Mouse (Mus musculus): ENCODE measurements around the gene Ptprd. TPM values are rescaled to one million over a fixed set of nuclear protein-coding genes. Genes with fewer than 3 reads are reported as not detected.

The Ptprd gene
- polyA plus RNA-seq, 1 experiment from 2014 or later, result 14.3 TPM

DNA sequence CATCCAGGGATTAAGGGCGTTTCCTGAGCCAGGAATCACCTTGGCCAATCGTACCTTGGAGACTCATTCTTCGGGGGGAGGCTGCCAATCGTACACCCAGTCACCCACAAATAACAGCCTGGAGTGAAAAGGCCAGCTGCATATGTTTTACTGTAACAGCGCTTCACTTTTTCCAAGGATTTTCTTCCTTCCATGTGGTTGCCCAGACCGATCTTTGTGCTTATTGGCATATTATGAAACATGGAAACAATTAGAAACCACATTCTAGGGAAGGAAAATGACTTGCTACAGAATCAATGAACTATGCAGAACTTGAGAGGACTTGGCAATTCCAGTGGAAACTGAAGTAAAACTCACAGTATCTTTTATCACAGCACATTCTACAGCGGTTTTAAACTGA is 2218.7 kb downstream of the Ptprd start:
- no peaks in the 10 kb centered on the region for H3K27me3 ChIP-seq (replicated peaks)
- no peaks in the 10 kb centered on the region for H3K4me1 ChIP-seq (replicated peaks)
- no peak for ATAC-seq (ENCODE audit: insufficient number of reproducible peaks, low FRiP score)
- 84% methylated on average over 7 of the region's 7 CpGs for WGBS
- H3K9me3 ChIP-seq (replicated peaks), result no peaks in the 10 kb centered on the region
- H3K4me2 ChIP-seq, result no peak overlapping the region
- no peak overlapping the region for H3K9ac ChIP-seq
- H3K4me3 ChIP-seq, result no peak overlapping the region
- no peak overlapping the region for H3K27ac ChIP-seq (ENCODE audit: poor library complexity, severe bottlenecking)
- H3K36me3 ChIP-seq, result no peaks in the 10 kb centered on the region

DNA sequence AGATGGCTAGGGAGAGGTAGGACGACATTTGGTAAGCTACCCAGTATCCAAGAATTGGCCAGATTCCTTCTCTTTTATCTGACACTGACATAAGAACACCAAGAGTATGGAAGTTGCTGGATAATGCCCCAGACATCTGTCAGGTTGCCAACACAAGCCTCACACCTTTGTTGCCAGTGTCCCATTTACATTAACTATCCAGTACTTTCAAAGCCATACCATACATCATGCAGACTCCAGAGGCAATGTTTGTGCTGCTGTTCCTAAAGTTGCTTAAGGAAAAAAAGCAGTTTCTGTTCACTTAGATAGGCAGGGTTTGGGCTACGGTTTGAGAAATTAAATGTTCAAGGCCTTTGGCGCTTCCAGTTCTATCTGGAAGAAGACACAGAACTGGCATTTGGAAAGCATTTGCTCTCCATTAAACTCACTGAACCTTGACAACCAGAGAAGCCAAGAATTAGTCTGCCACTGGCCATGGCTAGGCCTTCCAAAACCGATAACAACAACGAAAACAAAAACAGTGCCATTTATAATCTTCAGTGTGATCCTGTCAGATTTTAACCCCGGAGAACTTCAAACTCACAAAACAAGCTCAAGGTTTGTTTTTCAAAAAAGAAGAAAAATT is 2220.0 kb downstream of the Ptprd start:
- H3K4me2 ChIP-seq, result no peak overlapping the region
- no peak overlapping the region for H3K4me3 ChIP-seq
- H3K9ac ChIP-seq, result no peak overlapping the region
- no peaks in the 10 kb centered on the region for H3K27me3 ChIP-seq (replicated peaks)
- WGBS, result 82% methylated on average over 6 of the region's 6 CpGs
- ATAC-seq (ENCODE audit: insufficient number of reproducible peaks, low FRiP score), result no peak
- no peaks in the 10 kb centered on the region for H3K36me3 ChIP-seq
- no peaks in the 10 kb centered on the region for H3K9me3 ChIP-seq (replicated peaks)
- no peaks in the 10 kb centered on the region for H3K4me1 ChIP-seq (replicated peaks)
- H3K27ac ChIP-seq (ENCODE audit: poor library complexity, severe bottlenecking), result no peak overlapping the region

DNA sequence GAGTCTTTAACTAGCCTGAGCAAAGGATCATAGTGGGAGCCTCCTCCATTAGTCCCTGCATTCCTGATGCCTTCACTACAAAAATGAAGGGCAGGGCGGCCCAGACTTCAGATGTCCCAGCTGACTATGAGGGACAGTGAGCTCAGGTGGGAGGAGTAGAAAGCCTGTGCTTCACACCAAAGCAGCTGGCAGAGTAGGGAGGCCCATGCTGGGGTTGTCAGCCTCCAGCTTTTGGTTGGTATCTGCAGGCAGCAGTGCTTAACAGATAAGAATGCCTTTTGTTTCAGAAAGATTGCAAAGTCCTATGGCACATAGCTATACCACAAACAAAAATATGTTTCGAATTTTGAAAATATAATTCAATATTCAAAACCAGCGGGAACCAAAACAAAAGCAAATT is 2237.0 kb downstream of the Ptprd start:
- no peak overlapping the region for H3K4me2 ChIP-seq
- H3K9me3 ChIP-seq (replicated peaks), result no peaks in the 10 kb centered on the region
- H3K4me3 ChIP-seq, result no peak overlapping the region
- no peaks in the 10 kb centered on the region for H3K27me3 ChIP-seq (replicated peaks)
- ATAC-seq (ENCODE audit: insufficient number of reproducible peaks, low FRiP score), result no peak
- H3K4me1 ChIP-seq (replicated peaks), result peaks cover 6% of the 10 kb centered on the region
- 58% methylated on average over 3 of the region's 3 CpGs for WGBS
- no peak overlapping the region for H3K9ac ChIP-seq
- no peak overlapping the region for H3K27ac ChIP-seq (ENCODE audit: poor library complexity, severe bottlenecking)
- H3K36me3 ChIP-seq, result peaks cover 4% of the 10 kb centered on the region; the same call in 1 of the 2 replicates

DNA sequence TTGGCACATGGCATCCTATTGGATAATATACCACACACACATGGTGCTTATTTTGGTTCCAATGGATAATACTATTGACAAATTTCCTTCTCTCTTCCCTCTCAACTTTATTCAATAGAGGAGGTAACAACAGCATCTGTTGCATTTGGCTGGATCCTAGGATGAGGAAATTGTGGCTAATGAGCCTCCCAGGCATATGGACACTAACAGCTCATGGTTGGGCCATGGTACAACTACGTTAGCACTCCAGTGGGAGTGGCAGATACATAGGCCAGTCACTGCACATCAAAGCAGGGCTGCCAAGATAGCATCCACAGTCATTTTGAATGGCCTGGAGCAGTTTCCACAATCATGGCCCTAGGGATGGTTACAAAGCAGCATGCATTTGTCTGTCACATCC is 2238.4 kb downstream of the Ptprd start:
- 88% methylated on average over 1 of the region's 1 CpGs for WGBS
- no peak overlapping the region for H3K4me2 ChIP-seq
- H3K27ac ChIP-seq (ENCODE audit: poor library complexity, severe bottlenecking), result no peak overlapping the region
- no peaks in the 10 kb centered on the region for H3K27me3 ChIP-seq (replicated peaks)
- H3K4me3 ChIP-seq, result no peak overlapping the region
- peaks cover 6% of the 10 kb centered on the region for H3K4me1 ChIP-seq (replicated peaks)
- peaks cover 4% of the 10 kb centered on the region; the same call in 1 of the 2 replicates for H3K36me3 ChIP-seq
- ATAC-seq (ENCODE audit: insufficient number of reproducible peaks, low FRiP score), result no peak
- no peak overlapping the region for H3K9ac ChIP-seq
- H3K9me3 ChIP-seq (replicated peaks), result no peaks in the 10 kb centered on the region

DNA sequence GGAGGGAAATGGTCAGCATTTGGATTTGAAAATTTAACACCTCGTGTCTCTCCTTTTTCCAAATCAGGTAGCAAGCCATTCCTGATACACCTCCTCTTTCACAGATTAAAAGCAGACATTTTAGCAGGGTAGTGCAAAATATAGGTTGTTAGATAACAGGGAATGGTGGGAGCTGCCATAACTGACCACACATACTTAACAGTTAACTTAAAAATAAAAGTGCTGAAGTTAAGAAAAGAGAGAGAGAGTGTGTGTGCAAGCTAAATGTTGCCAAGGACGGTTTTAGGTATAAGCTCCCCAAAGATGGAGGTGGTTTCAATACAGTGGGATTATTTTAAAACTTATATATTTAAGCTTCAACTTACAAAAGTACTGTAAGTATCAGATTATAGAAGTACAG is 2241.8 kb downstream of the Ptprd start:
- 77% methylated on average over 2 of the region's 2 CpGs for WGBS
- H3K36me3 ChIP-seq, result peaks cover 4% of the 10 kb centered on the region; the same call in 1 of the 2 replicates
- ATAC-seq (ENCODE audit: insufficient number of reproducible peaks, low FRiP score), result no peak
- no peak overlapping the region for H3K9ac ChIP-seq
- H3K4me2 ChIP-seq, result no peak overlapping the region
- H3K4me3 ChIP-seq, result no peak overlapping the region
- no peaks in the 10 kb centered on the region for H3K27me3 ChIP-seq (replicated peaks)
- peaks cover 6% of the 10 kb centered on the region for H3K4me1 ChIP-seq (replicated peaks)
- no peaks in the 10 kb centered on the region for H3K9me3 ChIP-seq (replicated peaks)
- no peak overlapping the region for H3K27ac ChIP-seq (ENCODE audit: poor library complexity, severe bottlenecking)

DNA sequence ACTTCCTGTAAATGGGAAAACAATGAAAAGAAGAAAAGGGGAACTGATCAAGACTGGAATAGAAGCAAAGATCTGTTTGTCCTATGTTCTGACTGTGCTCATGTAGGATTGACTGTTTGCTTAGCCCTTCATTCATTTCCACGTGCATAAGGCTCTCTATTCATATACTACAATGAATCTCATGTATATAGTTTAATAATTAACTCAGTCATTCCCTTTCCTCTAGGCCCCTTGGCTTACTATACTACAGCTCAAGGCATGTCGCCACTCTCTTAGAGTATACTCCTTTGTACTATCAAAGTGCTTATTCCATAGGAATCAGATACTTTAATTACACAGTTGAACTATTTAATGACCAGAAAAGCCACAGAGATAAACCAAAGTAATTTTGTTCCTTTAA is 2243.1 kb downstream of the Ptprd start:
- Histone ChIP-seq H3K9ac (no peak overlapping the region), H3K9me3 (replicated peaks) (no peaks in the 10 kb centered on the region), H3K4me1 (replicated peaks) (no peaks in the 10 kb centered on the region), H3K4me2 (no peak overlapping the region), H3K4me3 (no peak overlapping the region), H3K36me3 (peaks cover 4% of the 10 kb centered on the region; the same call in 1 of the 2 replicates), H3K27ac (ENCODE audit: poor library complexity, severe bottlenecking) (no peak overlapping the region), H3K27me3 (replicated peaks) (no peaks in the 10 kb centered on the region)
- 86% methylated on average over 2 of the region's 2 CpGs for WGBS
- no peak for ATAC-seq (ENCODE audit: insufficient number of reproducible peaks, low FRiP score)

DNA sequence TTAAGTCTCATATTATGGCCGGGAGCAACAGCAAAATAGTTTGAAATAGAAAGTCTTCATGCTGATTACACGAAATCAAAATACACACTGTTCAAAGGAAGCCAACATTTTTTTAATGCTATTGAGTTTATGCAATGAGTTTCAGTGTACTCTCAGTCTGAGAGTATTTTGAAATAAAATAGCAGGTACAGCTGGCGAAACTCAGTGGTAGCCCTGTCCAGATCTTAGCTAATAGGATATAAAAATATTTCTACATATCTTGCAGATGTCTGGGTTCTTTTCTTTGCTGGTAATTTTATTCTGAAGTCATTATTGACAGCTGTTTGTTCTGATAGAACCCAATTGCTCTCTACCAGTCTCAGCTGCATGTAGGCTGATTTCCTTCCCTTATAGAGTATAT is 2246.0 kb downstream of the Ptprd start:
- H3K9ac ChIP-seq, result no peak overlapping the region
- no peak overlapping the region for H3K4me2 ChIP-seq
- H3K27me3 ChIP-seq (replicated peaks), result no peaks in the 10 kb centered on the region
- no peak overlapping the region for H3K4me3 ChIP-seq
- WGBS, result 57% methylated on average over 3 of the region's 3 CpGs
- no peak overlapping the region for H3K27ac ChIP-seq (ENCODE audit: poor library complexity, severe bottlenecking)
- no peaks in the 10 kb centered on the region for H3K36me3 ChIP-seq
- ATAC-seq (ENCODE audit: insufficient number of reproducible peaks, low FRiP score), result no peak
- 0 out of 2 replicates have a peak, but pooled peaks cover 6% of the 10 kb centered on the region for H3K4me1 ChIP-seq (replicated peaks)
- no peaks in the 10 kb centered on the region for H3K9me3 ChIP-seq (replicated peaks)

DNA sequence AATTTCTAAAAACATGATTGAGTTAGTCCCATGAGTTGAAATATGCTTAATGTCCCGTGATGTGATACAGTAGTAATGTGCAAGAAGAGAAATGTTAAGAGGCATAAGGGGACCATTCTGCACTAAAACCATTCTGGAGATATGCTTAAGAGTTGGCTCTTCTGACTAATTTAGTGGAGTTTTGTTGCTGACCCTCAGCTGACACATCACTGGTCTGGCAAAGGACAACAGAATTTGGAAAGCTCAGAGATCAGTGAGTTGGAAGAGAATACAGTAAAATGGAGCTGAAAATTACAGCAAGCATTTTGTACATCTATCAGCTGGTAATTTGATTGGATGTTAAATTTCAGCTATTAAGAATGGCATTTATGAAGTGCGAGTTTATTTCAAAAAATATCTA is 2248.8 kb downstream of the Ptprd start:
- H3K9ac ChIP-seq, result no peak overlapping the region
- H3K27ac ChIP-seq (ENCODE audit: poor library complexity, severe bottlenecking), result no peak overlapping the region
- H3K27me3 ChIP-seq (replicated peaks), result no peaks in the 10 kb centered on the region
- H3K4me1 ChIP-seq (replicated peaks), result 0 out of 2 replicates have a peak, but pooled peaks cover 6% of the 10 kb centered on the region
- H3K4me2 ChIP-seq, result no peak overlapping the region
- no peak overlapping the region for H3K4me3 ChIP-seq
- H3K36me3 ChIP-seq, result no peaks in the 10 kb centered on the region
- no peaks in the 10 kb centered on the region for H3K9me3 ChIP-seq (replicated peaks)
- WGBS, result 68% methylated on average over 2 of the region's 2 CpGs
- no peak for ATAC-seq (ENCODE audit: insufficient number of reproducible peaks, low FRiP score)

DNA sequence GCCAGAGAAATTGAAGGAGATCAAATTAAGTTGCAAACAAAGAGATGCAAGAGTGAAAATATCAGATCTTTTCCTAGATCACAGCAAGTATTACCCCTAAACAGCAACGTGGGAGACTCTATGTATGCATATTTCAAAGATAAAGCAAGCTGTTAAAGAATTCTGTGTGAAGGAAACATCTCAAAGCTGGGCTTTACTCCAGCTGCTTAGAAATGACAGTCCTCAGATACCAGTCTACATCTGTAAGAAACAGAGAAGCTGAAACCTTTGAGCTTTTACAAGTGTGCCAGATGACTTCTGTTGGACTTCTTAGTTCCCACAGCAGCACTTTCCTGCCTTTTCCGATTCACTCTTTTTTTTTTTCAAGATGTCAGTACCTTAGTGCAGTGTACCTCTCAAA is 2249.9 kb downstream of the Ptprd start:
- Histone ChIP-seq H3K4me1 (replicated peaks) (0 out of 2 replicates have a peak, but pooled peaks cover 6% of the 10 kb centered on the region), H3K9ac (no peak overlapping the region), H3K27me3 (replicated peaks) (no peaks in the 10 kb centered on the region), H3K27ac (ENCODE audit: poor library complexity, severe bottlenecking) (no peak overlapping the region), H3K9me3 (replicated peaks) (no peaks in the 10 kb centered on the region), H3K4me3 (no peak overlapping the region), H3K36me3 (no peaks in the 10 kb centered on the region), H3K4me2 (no peak overlapping the region)
- ATAC-seq (ENCODE audit: insufficient number of reproducible peaks, low FRiP score), result no peak
- 19% methylated on average over 2 of the region's 2 CpGs for WGBS

DNA sequence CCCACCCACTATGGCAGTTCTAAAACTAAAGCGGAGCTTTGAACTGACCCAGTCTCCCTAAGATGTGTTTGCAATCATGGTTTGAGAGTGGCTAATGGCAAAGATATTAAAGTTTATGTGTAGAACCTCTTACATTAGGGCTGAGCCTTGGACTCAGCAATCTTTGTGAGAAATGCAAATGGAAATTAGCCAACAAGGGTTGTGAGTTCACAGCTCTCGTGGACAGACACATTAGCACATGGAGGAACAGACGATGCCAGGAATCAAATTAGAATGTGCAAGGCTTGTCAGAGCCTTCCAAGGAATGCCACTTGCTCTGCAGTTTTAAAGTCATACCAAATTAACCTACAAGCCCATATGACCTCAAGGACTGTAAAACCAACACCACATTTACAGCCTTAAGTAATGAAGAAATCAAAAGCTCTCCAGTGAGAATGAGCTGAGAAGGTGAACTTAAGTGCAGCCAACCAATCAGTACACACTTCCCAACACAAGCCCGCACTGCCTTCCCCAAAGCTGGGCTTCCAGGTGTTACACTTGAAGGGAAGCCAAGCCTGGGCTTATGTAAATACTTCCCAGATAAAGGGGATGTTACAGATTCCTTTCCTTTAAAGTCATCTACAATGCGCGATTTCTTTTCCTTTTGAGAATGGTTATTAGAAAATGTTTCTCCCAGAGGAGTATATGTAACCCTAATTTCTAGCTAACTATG is 2258.3 kb downstream of the Ptprd start:
- H3K9me3 ChIP-seq (replicated peaks), result no peaks in the 10 kb centered on the region
- H3K27me3 ChIP-seq (replicated peaks), result no peaks in the 10 kb centered on the region
- no peak overlapping the region for H3K4me3 ChIP-seq
- H3K27ac ChIP-seq (ENCODE audit: poor library complexity, severe bottlenecking), result no peak overlapping the region
- H3K9ac ChIP-seq, result no peak overlapping the region
- H3K4me2 ChIP-seq, result no peak overlapping the region
- WGBS, result 53% methylated on average over 6 of the region's 6 CpGs
- no peak for ATAC-seq (ENCODE audit: insufficient number of reproducible peaks, low FRiP score)
- peaks cover 6% of the 10 kb centered on the region; the same call in 1 of the 2 replicates for H3K4me1 ChIP-seq (replicated peaks)
- no peaks in the 10 kb centered on the region for H3K36me3 ChIP-seq

DNA sequence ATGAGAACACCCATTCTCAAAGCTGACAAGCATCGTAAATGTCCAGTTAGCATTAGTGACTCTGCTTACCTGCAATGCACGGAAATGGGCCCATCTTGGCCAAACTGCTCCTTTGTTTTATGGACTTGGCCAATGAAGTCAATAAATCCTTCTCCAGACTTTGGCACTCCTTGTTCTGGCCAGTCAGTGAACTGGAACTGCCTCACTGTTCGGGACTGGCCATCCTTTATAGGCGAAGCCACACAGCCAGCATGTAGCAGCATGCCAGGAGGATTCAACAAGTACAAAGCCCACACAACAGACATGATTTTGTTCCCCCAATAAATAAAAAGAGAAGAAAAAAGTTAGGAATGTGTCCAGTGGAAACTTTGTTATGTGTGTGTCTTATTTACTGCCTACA is 2261.2 kb downstream of the Ptprd start:
- Histone ChIP-seq H3K4me1 (replicated peaks) (peaks cover 6% of the 10 kb centered on the region; the same call in 1 of the 2 replicates), H3K9me3 (replicated peaks) (no peaks in the 10 kb centered on the region), H3K4me3 (no peak overlapping the region), H3K27ac (ENCODE audit: poor library complexity, severe bottlenecking) (no peak overlapping the region), H3K36me3 (peaks cover 1% of the 10 kb centered on the region; the same call in 1 of the 2 replicates), H3K27me3 (replicated peaks) (no peaks in the 10 kb centered on the region), H3K9ac (no peak overlapping the region), H3K4me2 (no peak overlapping the region)
- 86% methylated on average over 4 of the region's 4 CpGs for WGBS
- ATAC-seq (ENCODE audit: insufficient number of reproducible peaks, low FRiP score), result no peak

All from heart, embryonic 12.5 days (tissue).